Mouse (Mus musculus) kidney, adult 18-20 months (tissue): ENCODE results near the gene Sall4.

ENCODE experiments used
- DNase-seq: peaks from one replicate; pipeline ENCODE4 v3.0.0; 2021

Gene Sall4

DNA sequence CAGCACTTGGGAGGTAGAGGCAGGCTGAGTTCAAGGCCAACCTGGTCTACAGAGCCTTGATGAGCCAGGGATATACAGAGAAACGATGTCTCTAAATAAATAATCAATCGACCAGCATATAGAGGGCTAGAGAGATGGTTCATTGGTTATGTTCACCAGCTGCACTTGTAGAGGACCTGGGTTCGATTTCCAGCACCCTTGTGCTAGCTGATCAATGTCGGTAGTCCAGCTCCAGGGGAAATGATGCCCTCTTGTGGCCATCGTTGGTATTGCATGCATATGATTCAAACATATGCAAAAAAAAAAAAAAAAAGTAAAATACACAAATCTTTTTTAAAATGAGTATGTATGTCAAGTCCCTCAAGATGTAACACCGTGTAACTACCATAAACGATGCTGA is 25.1 kb downstream of the Sall4 start:
- peak; percentile 67 for DNase-seq

DNA sequence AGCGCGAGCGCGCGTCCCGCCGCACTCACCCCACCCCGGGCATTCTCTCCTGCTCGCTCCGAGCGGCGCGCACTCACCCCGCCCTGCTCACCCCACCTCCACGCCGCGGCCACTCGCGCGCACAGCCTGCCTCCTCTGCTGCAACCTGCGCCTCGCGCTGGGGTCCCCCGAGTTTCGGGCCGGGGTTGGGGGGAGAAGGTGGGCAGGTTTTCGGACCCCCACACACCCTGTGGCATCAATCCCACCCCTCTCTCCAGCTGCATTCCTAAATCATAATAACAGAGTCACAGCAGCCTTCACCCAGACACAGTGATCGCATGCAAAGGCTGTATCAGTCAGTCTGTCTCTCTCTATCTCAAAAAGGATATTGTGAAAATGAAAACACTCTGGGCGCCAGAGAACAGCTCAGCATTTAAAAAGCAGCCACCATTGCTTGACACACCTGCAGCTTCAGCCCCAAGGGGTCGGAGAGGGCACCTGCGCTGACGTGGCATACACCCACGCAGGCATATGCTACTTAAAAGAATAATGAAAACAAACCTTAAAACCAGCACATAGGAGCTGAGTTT is 25.6 kb downstream of the Sall4 start, which contains the start of gene Atp9a:
TSS of gene Atp9a (minus strand) at position 351 of the 569 bp plus-strand sequence.
- peak; percentile 68 for DNase-seq

DNA sequence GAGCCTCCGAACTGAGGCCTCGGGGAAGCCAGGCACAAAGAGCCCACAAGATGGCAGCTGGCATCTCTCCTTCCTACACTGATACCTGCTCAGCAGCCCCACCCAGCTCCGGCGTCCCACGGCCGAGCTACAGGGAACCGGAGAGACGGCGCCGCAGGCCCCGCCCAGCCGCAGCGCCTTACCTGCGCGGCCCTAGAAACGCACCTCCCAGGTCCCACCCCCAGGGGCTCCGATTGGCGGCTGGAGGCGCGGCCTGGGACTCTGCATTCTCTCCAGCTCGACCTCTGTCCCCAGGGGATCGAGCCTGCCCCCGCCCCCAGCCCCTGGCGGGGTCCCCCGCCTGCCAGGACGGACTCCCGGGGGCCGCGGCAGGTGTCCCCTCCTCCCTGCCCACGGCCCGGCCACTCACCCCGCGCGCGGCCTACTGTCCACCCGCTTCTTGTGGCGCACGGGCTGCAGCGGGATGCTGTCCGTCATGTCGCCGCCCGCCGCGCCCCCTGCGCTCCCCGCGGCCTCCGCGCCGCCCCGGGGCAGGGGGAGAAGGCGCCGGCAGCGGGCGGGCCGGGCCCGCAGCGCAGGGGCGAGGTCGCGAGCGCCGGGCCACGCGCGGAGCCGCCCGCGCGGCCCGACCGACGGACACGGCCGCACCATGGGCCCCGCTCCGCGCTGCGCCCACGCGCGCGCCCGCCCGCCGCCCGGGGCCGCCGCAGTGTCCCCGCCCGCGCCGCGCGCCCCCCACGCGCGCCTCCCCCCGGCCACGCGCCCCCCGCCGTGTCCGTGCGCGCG is 26.3 kb downstream of the Sall4 start:
- peak; percentile 90 for DNase-seq

DNA sequence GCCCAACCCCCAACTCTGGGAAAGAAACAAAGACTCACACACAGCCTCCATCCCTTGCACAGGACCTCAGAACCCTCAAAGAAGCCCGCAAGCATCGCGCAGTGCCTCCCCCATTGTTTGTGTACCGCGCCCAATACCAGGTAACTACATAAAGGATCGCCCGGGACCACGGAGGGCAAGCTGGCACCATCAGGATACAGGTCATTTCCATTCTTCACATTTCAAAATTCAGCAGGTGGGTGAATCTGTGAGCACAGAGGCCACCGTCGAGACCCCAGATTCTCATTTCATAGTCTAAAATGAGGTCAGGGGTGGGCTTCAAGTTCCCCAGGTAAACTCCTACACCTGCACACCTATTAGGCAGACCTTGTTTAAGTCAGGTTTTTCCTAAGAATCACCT is 27.2 kb downstream of the Sall4 start:
- DNase-seq = no peak

DNA sequence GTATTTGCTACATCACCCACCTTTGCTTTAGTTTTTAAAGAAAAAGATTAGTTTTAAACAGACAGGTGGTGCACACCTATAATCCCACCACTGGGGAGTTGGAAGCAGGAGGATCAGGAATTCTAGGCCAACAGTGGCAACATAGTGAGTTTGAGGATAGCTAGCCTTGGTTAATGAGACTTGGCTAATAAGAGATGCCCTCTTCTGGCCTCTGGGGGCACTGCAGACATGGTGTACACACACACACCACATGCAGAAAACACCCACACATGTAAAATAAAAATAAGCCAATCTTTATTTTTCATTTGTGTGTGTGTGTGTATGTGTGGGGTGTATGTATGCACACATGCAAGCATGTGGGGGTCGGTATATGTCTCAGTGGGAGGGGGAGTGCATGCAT is 28.9 kb downstream of the Sall4 start:
- DNase-seq = no peak

DNA sequence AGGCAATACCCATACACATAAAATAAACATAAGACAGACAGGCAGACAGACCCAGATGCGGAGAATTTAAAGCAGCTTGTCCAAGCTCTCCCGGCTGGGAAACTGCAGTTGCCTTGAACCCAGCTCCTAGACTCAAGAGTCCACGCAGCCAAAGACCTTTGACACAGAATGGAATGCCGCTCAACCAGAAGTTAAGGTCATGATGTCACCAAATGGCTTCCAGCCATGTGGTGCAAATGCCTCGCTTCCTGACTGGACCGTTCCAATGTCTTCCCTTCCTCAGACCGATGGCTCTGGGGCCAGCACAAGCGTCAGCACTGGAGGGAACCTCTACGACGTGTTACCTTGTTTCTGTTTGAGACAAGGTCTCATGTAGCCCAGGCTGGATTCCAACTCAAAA is 29.9 kb downstream of the Sall4 start:
- peak; percentile 76 for DNase-seq

DNA sequence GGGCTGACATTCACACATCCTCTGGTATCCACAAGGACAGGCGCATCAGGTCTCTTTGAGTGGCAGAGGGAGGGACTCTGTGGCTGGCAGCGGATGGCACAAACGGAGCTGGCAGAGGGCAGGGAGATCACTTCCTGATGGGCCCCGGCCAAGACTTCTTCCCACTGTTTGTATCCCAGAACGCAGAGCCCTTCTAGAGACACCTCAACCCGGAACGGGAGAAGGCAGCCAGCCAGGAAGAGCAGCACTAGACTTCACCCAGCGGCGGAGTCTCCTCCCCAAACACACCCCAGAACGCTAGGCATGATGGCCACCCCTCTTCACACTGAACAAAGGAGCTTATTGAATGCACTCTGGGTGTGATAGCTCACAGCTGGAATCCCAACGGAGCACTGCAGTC is 33.7 kb downstream of the Sall4 start:
- peak; percentile 66 for DNase-seq

DNA sequence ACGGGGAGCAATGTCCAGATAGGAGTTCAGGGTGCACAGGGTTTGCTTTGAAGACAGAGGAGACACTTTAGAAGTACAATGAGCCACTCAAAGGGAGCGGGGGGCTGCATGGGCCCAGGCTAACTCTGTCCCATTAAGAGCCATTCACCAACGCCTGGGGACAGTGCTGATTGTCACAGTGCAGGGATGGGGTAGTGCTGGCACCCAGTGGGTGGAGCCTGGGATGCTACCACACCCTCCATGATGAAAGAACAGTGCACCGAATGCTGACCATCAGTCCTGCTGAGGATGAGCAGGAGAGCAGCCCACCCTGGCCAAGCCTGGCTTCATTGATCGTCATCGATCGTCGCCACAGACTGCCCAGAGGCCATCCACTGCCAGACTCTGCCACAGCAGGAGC is 36.5 kb downstream of the Sall4 start:
- no peak for DNase-seq

DNA sequence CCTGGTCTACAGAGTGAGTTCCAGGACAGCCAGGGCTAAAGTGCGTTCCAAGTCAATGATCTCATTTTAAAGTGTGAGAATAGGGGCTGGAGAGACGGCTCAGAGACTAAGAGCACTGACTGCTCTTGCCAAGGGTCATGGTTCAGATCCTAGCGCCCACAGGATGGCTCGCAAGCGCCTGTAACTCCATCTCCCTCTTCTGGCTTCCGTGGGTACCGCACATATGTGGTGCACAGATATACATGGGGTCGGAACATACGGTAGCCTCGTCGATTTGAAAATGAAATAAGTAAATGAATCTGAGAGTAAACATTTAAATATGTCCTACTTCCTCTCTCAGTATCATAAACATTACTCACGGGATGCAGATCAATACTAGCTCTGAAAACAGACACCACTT is 38.0 kb downstream of the Sall4 start:
- no peak for DNase-seq

DNA sequence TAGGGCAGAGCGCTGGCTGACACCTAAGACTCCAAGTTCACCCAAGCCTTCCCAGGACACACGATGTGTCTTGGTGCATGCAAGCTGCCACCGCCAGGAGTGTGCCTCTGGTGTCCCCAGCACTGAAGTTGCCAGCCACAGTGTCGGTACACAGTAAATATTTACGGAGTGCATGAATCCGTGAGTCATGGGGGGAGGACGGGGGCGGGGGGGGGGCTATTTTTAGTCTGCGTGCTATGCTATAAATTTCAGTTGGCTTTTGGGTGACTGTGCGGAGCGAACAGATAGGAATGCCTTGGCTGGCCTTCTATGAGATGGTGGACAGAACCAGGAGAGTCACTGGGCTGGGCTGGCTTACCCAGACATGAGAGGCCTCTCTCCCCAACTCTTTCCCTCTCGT is 39.7 kb downstream of the Sall4 start:
- DNase-seq = no peak

DNA sequence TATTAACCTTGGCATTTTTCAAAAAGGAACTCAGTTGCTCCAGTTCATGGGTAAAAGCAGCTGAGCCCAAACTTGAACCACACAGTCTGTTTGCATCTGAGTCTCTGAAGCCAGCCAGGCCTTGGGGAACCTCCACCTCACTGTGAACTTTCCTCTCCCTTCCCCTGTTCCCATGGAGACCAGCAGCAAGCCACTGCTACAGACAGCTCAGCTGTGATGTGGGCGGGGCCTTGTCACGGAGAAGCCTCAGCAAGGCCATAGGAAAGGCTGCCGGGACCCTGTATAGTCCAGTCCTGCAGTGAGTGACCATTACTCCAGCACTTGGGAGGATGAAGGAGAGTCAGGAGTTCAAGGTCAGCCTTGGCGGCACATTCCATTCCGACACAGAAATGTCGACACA is 41.7 kb downstream of the Sall4 start:
- DNase-seq = peak; percentile 66

DNA sequence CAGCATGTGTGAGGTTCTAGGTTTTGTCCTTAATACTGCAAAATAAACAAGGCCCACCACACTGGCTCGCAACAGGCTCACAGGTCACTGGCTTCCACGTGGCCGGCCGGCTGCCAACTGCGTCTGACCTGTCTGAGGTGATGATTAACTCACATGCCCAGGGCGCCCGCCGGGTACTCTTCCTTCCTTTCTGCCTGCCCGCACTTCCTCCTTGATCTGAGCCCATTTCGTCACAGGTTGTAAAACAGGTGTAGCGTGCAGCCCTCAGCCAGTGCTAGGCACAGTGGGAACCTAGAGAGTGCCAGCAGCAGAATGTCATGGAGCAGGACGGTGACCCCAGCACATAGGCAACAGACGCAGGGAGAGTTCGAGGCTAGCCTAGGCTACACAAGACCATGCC is 46.4 kb downstream of the Sall4 start:
- DNase-seq = peak; percentile 88

DNA sequence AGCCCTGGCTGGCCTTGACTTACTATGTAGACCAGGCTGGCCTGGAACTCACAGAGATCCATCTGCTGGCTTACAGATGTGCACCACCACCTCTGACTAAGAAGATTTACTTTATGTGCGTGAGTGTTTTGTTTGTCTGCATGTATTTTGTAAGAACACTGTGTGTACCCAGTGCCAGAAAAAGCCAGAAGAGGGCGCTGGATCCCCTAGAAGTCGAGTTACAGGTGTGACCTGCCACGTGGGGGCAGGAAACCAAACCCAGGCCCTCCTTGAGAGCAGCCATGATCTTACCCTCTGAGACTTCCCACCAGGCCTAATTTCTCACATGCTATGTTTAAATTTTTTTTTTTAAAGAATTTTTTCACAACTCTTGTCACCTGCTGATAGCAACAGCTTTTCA is 48.0 kb downstream of the Sall4 start:
- DNase-seq = no peak

DNA sequence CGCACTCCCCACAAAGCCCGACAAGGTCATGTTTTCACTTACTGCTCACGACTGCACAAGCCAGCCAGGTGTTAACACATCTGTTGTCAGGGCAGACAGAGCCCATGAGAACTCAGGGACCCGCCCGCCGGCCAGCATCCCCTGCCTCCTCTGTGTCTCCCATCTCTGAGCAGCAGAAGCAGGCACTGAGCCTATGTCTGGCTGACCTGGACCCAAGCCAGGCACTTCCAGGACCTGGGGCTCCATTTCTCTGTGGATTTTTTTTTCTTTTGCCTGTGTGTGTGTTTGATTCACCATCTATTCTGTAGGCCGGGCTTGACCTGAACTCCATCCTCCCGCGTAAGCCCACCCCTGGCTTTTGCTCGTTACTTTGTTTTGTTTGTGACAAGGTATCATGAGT is 49.0 kb downstream of the Sall4 start:
- DNase-seq = no peak

DNA sequence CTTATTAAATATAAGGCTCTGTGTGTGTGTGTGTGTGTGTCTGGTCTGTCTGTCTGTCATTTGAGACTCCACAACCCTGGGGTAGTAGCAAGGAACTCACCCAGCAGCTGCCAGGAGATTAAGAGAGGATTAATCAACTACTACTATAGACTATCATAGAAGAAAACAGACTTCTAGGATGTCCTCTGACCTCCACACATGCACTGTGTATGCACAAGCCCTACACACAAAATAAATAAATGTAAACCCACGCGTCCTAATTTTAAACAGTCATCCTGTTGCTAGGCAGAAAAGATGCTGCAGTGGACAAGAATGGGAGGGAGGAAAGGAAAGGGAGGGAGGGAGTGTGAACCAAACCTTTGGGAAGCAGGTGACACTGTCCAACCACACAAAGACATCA is 49.5 kb downstream of the Sall4 start:
- no peak for DNase-seq

DNA sequence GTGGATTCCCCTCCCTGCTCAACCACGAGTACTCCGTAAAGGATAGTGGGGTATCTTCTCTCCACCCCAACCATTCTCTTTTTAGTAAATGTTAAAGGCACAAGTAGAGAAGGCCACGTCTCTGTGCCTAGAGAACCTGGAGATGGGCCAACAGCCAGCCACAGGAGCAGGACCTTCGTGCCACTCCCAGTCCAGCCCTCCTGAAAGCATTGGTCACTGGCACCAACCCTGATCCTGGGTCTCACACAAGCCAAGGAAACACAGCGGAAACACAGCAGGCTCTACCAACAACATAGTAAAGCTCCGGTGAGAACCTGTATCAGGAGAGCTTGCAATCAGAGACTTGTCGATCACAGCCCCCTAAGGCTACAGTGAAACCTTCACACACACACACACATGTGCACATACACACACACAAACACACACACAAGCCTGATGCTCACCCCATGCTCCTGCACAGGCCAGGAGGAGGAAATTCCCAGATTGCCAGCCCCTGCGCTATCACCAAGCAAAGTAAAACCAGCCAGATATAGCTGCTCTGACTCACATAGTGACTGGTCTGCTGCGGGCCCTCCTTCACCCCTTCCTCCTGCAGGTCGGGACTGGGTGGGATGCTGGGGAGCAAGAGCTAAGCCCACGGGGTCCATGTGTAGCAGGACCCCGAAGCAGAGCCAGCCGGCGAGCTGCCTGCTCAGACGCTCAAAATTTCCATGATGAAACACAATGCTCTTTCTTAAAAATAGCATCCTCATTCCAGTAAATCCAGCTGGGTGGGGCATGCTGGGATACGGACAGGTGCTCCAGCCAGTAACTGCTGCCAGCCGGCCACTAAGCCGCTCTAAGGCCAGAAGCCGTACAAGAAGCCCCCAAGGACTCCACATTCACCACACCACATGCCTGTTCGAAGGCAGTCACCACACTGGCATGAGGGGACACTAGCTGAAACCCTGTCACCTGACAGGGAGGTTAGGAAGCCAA is 55.3 kb downstream of the Sall4 start:
- DNase-seq = no peak

DNA sequence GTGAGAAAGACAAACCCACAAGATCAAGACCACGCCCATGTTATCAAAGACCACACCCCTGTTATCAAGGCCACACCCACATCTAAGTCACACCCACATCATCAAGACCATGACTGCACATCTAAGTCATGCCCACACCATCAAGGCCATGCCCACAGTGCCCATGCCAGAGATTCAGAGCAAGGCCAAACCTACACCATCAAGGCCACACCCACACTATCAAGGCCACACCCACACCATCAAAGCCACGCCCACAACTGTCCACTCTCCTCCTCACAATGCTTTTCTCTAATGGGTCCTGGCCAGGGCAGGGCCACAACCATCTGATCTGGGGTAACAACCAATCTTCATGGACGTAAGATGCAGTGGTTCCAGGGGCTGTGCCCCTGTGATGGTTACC is 56.8 kb downstream of the Sall4 start:
- no peak for DNase-seq

DNA sequence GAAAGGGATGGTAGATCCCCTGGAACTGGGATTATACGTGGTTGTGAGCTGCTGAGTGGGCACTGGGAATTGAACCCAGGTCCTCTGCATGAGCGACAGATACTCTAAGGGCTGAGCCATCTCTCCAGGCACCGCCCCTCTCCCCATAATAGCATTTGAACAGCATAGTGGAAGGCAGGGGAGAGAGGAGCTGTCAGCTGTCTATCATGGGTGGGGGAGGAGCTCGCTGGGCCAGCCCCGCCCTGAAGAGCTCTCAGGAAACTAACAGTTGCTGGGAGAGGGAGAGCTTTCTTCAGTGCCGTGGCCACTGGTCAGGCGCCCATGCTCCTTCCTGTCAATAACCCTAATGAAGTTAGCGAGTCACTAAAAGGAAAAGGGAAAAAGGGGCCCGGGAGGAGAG is 60.0 kb downstream of the Sall4 start:
- DNase-seq = no peak

DNA sequence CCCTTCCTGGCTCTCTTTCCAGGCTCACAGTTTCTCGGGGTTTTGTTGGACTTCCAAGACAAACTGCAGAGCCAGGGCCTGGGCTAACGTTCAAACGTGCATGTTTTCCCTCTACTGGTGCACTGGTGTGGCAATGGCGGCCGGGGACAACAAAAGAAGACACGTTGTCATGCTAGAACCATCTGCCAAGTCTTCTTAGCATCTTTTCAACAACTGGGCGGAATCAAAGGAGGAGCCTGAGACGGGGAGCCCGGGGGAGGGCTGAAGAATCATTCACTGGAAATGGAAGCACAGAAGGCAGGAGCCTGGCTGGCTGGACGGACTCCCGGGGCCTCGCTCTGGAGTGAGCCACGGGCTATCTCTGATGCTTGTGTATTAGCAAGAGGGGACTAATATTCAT is 65.5 kb downstream of the Sall4 start:
- no peak for DNase-seq
